Mouse (Mus musculus): Measurements from ENCODE around the gene Tead2.
"Not testable (repeated sequence)": the region's sequence is repeated elsewhere in the genome, so short reads cannot be mapped to it uniquely, and the experiment has no call there.

Tead2 gene

DNA sequence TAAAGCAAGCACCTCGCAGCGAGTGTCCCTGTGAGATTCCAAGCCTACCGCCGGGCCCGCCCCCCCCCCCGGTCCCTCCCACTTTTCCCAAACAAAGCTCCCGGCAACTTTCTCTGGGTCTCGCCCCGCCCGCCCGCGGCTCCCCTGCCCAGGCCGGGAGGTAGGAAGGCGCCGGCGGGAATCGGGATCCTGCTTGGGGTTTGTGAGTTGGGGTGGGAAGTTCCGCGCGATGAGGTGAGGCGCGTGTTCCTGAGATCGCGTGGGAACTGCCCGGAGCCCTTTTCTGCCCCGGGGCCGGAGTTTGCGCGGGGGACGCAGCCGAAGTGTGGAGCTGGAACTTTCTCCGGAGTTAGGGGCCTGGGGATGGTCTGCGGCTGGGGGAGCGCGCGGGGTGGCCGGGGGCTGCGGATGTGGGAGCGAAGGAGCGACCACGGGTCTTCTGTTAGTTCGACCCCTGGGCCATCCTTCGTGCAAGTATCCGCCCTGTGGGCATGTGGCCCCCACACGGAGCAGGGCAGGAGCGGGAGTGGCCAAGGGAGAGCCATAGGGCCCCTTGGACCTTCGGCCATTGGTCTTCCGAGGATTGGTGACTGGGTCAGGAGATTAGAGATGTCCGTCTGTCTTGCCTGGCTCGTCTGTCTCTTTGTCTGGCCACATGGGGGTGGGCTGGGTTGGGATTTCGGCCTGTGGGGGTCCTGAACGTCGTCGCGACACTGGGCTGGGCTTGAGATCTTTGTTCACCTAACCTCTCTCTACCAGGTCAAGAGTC, at the start of gene Tead2:
Gene Tead2 (plus strand): TSS at position 81 of the 769 bp plus-strand sequence.
- DNase-seq (ENCODE audit: low spot score), result peak; percentile 29

DNA sequence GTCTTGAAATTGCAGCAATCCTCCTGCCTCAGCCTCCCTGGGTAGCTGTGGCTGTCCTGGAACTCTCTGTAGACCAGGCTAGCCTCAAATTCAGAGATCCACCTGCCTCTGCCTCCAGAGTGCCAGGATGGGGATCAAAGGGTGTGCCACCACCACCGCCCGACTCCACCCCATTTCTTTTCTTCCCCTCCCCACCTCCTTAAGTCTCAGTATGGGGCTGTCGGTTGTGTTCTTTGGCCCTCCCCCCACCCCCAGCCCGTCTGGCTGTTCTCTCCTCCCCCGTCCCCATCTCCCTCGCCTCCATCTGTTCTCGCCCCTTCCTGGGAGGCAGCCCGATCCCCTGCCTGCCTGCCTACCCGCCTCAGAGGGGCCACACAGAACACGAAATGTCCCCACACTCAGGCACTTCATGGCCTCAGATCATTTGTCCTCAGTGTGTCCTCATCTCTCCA, 48.6 kb upstream of the Tead2 start:
- no peak for DNase-seq (ENCODE audit: low spot score)

DNA sequence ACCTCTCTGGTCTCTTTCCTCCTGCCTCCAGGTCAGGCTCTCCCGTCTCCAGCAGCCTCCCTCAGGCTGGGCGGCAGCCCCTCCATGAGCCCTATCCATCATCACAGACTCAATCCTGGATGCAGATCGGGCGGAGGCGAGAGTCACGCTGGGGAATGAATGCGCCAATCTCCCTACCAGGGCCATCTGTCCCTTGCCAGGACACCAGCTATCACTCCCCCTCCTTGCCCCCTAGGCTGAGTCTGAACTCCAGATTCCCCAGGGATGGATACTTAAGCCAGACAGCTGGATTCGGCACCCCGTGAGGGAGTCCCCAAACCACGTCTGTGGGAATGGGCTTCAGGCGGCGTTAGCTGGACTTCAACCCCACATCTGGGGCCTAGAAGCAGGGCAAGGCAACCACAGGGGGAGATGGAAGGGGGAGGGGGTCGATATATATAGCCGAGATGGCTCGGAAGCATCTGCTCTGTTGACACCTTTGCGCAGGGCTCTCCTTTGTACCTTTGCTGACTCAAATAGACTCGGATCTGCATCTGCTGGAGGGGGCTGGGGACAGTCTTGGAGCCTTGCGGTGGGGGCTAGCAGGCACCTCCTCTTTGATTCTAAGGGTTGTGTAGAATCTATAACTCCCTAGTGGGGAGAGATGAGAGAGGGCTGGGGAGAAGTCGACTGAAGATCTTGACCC, 47.6 kb upstream of the Tead2 start:
- DNase-seq (ENCODE audit: low spot score), result no peak

DNA sequence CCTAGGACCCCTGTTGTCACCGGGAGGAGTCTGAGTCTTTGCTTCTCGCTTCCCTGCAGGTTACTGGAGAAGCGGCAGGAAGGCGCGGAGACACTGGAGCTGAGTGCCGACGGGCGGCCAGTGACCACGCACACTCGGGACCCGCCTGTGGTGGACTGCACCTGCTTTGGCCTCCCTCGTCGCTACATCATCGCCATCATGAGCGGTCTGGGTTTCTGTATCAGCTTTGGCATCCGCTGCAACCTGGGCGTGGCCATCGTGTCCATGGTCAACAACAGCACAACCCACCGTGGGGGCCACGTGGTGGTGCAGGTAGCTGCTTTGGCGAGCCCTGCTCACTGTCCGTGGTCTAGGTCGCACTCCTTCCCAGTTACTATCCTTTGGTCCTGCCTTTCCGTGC, 46.9 kb upstream of the Tead2 start:
- no peak for DNase-seq (ENCODE audit: low spot score)

DNA sequence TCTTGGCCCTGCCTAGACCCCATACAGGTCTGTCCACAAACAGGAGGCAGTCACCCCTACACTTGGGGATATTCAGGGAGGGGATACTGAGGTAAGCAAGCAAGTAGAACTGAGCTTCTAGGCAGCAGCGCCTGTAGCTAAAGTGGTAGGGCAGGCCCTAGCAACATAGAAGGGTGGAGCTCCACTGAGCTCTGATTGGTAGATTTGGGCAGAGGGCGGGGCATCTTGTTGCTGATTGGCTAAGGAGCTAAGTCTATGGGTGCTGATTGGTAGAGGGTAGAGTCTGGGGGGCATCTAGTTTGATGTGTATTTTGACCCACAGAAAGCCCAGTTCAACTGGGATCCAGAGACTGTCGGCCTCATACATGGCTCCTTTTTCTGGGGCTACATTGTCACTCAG, 46.1 kb upstream of the Tead2 start:
- DNase-seq (ENCODE audit: low spot score), result no peak

DNA sequence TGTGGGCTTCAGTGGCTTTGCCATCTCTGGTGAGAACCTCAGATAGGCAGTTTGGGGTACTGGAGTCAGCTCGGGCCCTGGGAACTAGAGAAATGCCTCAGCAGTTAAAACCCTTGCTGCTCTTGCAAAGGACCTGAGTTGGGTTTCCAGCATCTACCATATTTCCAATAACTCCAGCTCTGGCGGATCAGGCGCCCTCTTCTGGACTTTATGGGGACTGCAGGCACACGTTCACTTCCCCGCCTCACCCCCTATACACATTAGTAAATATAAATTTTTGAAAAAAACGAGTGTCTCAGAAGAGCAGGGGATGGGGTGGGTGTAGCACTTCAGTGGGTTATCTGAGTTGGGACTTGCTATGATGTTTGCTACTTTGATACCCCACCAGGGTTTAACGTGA, 42.6 kb upstream of the Tead2 start:
- no peak for DNase-seq (ENCODE audit: low spot score)

DNA sequence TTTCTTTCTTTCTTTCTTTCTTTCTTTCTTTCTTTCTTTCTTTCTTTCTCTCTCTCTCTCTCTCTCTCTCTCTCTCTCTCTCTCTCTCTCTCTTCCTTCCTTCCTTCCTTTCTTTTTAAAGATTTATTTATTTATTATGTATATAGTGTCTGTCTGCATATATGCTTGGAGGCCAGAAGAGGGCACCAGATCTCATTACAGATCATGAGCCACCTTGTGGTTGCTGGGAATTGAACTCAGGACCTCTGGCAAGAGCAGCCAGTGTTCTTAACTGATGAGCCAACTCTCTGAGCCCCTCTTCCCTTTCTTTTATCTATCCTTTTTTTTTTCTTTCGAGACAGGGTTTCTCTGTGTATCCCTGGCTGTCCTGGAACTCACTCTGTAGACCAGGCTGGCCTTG, 41.8 kb upstream of the Tead2 start:
- not testable (repeated sequence) for DNase-seq (ENCODE audit: low spot score)

DNA sequence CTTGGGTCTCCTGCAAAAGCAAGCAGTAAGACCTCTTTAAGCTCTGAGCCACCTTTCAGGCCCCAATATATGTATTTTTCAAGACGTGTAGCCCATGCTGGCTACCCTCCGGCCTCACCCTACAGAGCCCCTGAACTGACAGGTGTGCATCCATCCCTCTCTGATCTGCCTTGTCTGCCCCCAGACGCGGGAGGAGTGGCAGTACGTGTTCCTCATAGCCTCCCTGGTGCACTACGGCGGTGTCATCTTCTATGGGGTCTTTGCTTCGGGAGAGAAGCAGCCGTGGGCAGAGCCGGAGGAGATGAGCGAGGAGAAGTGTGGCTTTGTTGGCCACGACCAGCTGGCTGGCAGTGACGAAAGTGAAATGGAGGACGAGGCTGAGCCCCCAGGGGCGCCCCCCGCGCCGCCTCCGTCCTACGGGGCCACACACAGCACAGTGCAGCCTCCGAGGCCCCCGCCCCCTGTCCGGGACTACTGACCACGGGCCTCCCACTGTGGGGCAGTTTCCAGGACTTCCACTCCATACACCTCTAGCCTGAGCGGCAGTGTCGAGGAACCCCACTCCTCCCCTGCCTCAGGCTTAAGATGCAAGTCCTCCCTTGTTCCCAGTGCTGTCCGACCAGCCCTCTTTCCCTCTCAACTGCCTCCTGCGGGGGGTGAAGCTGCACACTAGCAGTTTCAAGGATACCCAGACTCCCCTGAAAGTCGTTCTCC, 40.8 kb upstream of the Tead2 start:
- DNase-seq (ENCODE audit: low spot score), result no peak

DNA sequence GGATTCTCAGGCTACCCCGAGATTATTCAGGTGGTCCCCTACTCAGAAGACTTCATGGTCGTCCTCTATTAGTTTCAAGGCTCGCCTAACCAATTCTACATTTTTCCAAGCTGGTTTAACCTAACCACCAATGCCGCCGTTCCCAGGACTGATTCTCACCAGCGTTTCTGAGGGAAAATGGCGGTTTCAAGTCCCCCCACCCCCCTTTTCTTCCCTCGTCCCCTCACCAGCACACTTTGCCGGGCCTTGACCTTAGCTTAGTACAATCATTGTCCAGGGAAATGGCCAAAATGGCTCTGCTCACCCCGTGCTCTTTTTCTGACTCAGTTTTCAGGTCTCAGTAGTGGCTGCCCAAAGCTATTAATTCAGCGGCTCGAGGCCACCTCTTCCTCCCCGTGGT, 40.2 kb upstream of the Tead2 start:
- DNase-seq (ENCODE audit: low spot score), result no peak

DNA sequence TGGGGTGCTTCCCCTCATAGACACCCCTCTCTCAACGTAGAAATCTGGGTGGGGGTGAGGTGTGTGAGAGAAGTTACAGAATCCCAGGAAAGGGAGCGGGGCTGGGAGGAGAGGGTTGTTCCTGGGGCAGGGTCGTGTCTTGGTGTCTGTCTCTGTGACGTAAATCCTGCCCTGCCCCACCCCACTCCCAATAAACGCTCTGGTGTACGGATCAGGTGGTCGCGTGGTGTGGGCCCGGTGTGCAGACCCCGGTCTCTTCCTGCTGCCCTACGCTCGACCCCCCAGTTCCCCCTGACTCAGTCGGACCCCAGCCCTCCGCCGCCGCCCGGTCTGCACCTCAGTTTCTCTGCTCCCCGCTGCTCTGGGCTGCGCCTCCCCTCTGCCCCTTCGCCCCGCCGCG, 39.6 kb upstream of the Tead2 start:
- DNase-seq (ENCODE audit: low spot score), result no peak

DNA sequence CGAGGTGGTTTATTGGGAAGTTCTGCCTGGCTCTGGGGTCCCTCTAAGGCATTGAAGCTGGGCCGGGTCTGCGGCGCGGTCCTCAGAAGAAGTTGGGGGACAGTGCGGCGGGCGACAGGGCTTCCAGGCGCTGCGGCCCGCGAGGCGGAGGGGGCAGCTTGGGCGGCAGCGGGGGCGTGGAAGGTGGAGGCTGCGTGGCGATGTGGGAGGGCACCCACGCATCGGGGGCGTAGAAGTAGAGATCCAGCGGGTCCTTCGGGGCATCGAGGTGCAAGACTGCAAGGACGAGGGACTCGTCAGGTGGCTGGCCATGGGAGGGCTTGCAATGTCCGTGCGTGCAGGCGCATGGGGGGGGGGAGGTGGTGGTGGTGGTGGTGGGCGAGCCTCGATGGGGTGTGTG, 39.2 kb upstream of the Tead2 start:
- DNase-seq (ENCODE audit: low spot score), result no peak

DNA sequence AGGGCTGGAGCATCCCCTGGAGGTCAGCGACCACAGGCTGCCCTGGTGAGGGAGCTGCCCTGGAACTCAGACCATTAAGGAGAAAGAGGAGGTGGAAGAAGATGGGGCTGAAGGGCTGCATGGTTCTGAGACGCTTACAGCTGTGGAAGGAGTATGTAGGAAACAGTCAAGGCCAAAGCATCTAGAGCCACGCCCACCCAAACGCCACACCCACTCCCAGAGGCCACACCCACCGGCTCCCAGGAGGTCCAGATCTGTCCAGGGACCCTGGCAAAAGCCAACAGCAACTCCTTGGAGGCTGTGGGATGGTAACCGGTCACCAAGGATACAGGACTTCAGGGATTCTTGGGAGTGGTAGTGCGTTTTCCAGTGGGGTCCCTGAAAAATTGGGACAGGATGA, 37.0 kb upstream of the Tead2 start:
- DNase-seq (ENCODE audit: low spot score), result no peak

DNA sequence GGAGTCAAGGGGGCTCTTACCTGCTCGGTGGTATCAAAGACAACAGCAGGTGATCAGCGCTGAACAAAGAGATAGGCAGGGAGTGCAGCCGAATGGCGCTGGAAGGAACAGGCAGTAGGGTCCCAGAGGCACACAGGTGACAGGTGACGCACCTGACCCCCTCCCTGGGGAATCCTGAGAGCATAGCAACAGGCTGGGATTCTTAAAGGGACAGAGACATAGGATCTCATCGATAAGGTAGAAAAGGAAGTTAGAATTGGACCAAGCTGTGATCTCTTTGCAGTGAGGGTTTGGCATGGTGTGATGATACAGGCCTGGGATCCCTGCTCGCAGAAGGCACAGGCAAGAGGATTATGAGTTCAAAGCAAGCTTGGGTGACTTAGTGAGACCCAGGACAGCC, 36.1 kb upstream of the Tead2 start, which contains the start of gene Gfy:
Gene Gfy (minus strand): TSS at position 101 of the 400 bp plus-strand sequence.
- DNase-seq (ENCODE audit: low spot score), result no peak

DNA sequence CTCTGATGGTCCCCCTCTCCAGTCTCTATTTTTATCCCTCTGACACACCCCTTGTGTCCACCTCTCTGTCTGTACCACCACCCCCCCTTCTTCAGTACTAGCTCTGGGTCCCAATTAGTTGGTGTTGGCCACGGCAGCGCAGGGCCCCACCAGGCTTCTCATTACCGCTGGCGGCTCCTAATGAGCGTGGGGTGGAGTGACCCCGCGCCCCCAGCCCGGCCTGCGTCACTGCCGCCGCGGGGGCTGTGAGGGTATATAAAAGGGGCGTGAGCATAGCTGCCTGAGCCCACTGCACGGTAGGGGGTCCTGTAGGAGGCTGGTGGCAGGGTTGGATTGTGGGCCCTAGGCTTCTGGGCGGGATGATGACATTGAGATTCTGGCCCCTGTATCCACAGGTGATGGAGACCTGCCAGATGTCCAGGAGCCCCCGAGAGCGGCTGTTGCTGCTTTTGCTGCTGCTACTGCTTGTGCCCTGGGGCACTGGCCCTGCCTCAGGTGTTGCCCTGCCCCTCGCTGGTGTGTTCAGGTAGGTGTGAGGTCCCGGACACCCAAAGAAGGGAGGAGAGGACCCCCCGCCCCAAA, 34.6 kb upstream of the Tead2 start, which contains the start of gene Pth2:
Gene Pth2 (plus strand): TSS at position 100 of the 582 bp plus-strand sequence.
- DNase-seq (ENCODE audit: low spot score), result no peak

DNA sequence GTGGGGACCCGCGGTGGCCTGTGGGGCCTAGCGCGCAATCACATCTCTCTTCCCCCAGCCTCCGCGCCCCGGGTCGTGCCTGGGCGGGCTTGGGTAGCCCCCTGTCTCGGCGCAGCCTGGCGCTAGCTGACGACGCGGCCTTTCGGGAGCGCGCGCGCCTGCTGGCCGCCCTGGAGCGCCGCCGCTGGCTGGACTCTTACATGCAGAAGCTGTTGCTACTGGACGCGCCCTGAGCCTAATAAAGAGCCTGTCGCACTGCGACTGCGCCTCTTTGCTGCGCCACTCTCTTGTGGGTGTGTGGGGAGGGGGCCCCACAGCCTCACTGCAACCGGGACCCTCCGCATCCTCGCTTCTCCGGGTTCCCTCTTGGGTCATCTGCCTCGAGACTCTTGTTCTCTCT, 34.0 kb upstream of the Tead2 start:
- DNase-seq (ENCODE audit: low spot score), result no peak

DNA sequence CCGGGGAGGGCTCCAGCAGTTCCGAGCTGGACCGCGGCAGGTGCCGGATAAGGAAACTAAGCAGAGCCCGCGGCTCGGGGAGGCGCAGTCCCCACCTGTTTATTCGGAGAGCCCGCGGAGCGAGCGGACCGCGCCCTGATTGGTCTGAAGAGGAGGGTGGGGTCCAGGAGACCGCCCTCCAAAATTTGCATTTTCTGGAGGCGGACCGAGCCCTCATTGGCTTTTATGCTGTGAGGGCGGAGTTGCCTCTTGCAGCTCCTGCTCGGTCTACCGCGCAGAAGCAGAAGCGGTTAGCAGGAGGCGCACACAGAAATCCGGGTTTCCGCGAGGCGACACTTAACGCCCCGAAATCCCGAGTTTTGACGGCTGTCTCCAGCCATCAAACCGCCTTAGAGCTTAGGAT, 33.4 kb upstream of the Tead2 start:
- DNase-seq (ENCODE audit: low spot score), result peak; percentile 94

DNA sequence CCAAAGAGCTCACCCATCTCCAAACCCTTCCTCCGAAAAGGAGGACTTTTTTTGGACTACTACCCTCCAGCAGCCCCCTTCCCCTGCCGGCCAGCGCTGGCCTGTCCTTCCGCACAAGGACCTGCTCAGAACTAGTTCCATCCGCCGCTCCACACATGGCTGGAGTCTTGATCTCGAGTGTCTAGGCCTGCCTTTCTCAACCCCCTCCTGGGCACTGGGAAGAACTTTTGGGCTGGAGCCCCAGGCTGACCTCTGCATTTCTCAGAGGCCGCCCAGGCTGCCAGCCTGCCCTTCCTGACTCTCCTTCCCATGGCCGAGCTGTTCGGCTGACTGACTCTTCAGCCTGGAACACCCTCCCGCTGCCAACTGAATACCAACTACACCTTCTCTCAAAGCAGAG, 32.9 kb upstream of the Tead2 start:
- DNase-seq (ENCODE audit: low spot score), result no peak

DNA sequence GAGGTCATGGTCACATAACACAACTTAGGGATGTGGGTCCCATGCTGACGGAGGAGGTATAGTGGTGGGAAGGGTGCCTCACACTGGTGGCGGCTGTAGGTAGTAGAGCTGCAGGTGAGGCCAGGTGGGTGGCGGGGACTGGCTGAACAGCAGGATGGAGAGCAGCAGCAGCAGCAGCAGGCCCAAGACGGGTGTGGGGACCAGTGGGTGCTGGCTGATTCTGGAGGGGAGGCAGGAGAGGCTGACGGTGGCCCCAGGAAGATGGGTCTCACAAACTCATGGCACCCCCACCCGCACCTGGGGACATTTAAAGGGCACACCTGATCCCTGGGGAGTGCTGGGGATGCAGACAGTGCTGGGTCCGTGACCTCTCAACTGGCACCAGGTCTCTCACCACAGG, 31.9 kb upstream of the Tead2 start:
- no peak for DNase-seq (ENCODE audit: low spot score)

DNA sequence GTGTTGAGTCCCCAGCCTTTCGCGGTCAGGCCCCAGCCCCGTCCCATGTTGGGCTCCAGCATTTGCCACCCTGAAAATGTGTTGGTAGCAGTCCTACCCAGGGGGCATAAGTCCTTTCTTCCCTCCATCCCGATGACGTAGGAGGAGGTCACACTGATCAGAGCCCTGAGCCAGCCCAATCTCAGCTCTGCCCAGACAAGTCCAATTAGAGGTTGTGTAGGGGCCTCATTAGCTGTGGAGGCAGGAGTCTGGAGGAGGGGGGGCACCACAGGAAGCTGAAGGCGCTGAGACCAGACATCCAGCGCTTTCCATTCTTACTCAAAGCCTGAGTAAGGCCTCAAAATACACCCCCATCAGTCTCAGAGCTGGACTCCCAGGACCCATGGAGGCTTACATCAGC, 29.6 kb upstream of the Tead2 start:
- no peak for DNase-seq (ENCODE audit: low spot score)

DNA sequence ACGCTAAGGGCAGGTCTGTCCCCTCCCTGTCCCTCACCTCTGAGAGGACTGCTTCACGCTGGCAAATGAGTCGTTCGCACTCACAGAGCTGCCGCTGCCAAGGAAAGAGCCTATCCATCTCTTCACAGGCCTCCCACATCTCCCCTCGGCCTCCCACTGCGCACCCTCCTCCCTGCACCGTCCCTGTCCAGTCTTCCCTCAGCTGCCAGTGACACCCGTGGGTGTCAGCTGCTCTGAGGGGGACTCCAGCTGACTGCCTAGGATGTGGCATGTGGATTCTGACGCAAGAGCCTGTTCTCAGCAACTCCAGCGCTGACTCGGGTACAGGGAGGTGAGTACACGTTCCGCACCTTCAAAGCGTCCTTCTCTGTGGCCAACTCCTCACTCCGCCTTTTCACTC, 26.0 kb upstream of the Tead2 start:
- DNase-seq (ENCODE audit: low spot score), result no peak

DNA sequence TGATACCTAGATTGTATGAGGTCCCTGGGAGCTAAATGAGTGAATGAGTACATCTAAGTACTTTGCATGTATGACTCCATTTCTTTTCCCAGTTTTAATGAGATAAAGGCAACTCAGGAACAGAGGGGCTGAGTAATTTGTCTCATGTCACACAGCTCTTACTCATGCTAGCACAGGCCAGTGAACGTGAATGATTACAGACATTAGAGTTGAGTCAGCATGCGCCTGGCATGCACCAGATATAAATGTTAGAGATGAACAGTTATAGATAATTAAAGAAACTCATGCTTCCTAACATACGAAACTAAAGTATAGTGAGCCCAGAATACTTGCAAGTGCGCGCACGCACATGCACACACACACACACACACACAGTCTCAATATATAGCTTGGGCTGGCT, 25.4 kb upstream of the Tead2 start:
- DNase-seq (ENCODE audit: low spot score), result no peak

DNA sequence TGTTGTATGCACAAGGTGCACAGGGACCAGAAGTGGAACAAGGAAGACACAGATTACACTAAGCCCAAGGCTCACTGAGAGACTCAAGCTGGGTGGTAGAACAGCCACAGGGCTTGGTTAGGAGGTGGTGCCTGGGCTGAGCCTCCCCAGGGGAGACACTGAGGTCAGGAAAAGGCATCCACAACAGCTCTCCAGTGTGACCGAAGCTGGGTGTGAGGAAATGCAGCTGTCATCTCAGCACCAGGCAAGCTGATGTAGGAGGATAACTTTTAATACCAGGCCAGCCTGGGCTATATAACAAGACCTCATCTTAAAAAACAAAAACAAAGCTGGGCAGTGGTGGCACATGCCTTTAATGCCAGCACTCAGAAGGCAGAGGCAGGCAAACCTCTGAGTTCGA, 24.4 kb upstream of the Tead2 start:
- no peak for DNase-seq (ENCODE audit: low spot score)

Measured in lung, postnatal 25 days (tissue).